Mouse (Mus musculus): ENCODE data around the gene Iyd.

GRCm38 (mm10) chr10:3559136-3559535 lies 19.1 kb downstream of the Iyd start:
- no peak for TF ChIP-seq HCFC1 (IDR thresholded peaks at IDR 0.05; ENCODE audit: borderline replicate concordance, insufficient read depth, low read length)
- no peak for TF ChIP-seq ZC3H11A (IDR thresholded peaks at IDR 0.05; ENCODE audit: borderline replicate concordance, low read depth, low read length)
- no peak for TF ChIP-seq CHD2 (IDR thresholded peaks at IDR 0.05; ENCODE audit: low read depth, low read length)
- no peak for TF ChIP-seq MAFK (IDR thresholded peaks at IDR 0.05; ENCODE audit: insufficient read depth, low read depth, low read length)
